Mouse (Mus musculus): ENCODE data around the gene Ccdc148. TPM values are rescaled to one million over a fixed set of nuclear protein-coding genes. Genes with fewer than 3 reads are reported as not detected.

The Ccdc148 gene
- total and polyA plus RNA-seq, 3 experiments: not detected

- Histone ChIP-seq H3K27me3 (ENCODE audit: control insufficient read depth in 1 of 2, insufficient read depth in 2 of 2, low read length in 2 of 2) (no peaks in the 10 kb centered on the region), H3K9me3 (replicated peaks; ENCODE audit: insufficient read depth, low read length) (no peaks in the 10 kb centered on the region), H3K36me3 (ENCODE audit: control insufficient read depth in 1 of 2, insufficient read depth in 2 of 2, low read length in 2 of 2) (no peaks in the 10 kb centered on the region), H3K27ac (ENCODE audit: control insufficient read depth, low read depth, low read length) (no peak overlapping the region), H3K4me3 (ENCODE audit: control insufficient read depth in 1 of 2, insufficient read depth in 1 of 2, low read depth in 2 of 2, low read length in 2 of 2) (no peak overlapping the region), H3K79me2 (ENCODE audit: control insufficient read depth, insufficient read depth, low read length, poor library complexity) (no peaks in the 10 kb centered on the region), H3K9ac (ENCODE audit: control insufficient read depth, low read depth, low read length, poor library complexity, severe bottlenecking) (no peak overlapping the region), H3K4me1 (ENCODE audit: control insufficient read depth in 1 of 2, insufficient read depth in 2 of 2, low read length in 2 of 2) (no peaks in the 10 kb centered on the region)
- TF ChIP-seq USF2 (IDR thresholded peaks at IDR 0.05; ENCODE audit: borderline replicate concordance in 1 of 2, insufficient read depth in 1 of 2, low read depth in 1 of 2, low read length in 2 of 2): no peak
- no peak for TF ChIP-seq MYC (IDR thresholded peaks at IDR 0.05; ENCODE audit: low read depth, low read length)
- TF ChIP-seq NRF1 (IDR thresholded peaks at IDR 0.05; ENCODE audit: insufficient read depth, low read depth, low read length, poor library complexity, severe bottlenecking): no peak
- TF ChIP-seq CHD2 (IDR thresholded peaks at IDR 0.05; ENCODE audit: low read length): no peak
- TF ChIP-seq NELFE (IDR thresholded peaks at IDR 0.05; ENCODE audit: low read depth, low read length): no peak
- TF ChIP-seq POLR2AphosphoS5 (IDR thresholded peaks at IDR 0.05; ENCODE audit: borderline replicate concordance, low read depth, low read length): no peak
- TF ChIP-seq RAD21 (IDR thresholded peaks at IDR 0.05; ENCODE audit: low read depth, low read length): no peak
- no peak for DNase-seq (ENCODE audit: low read depth, low spot score)
Observed at GRCm38 (mm10) chr2:58952101-58952500, 208.4 kb downstream of the Ccdc148 start.

- no peak for DNase-seq (ENCODE audit: low read depth, low spot score)
- Histone ChIP-seq H3K79me2 (ENCODE audit: control insufficient read depth, insufficient read depth, low read length, poor library complexity) (no peaks in the 10 kb centered on the region), H3K9ac (ENCODE audit: control insufficient read depth, low read depth, low read length, poor library complexity, severe bottlenecking) (no peak overlapping the region), H3K4me1 (ENCODE audit: control insufficient read depth in 1 of 2, insufficient read depth in 2 of 2, low read length in 2 of 2) (no peaks in the 10 kb centered on the region), H3K27me3 (ENCODE audit: control insufficient read depth in 1 of 2, insufficient read depth in 2 of 2, low read length in 2 of 2) (no peaks in the 10 kb centered on the region), H3K9me3 (replicated peaks; ENCODE audit: insufficient read depth, low read length) (no peaks in the 10 kb centered on the region), H3K4me3 (ENCODE audit: control insufficient read depth in 1 of 2, insufficient read depth in 1 of 2, low read depth in 2 of 2, low read length in 2 of 2) (no peak overlapping the region), H3K27ac (ENCODE audit: control insufficient read depth, low read depth, low read length) (no peak overlapping the region), H3K36me3 (ENCODE audit: control insufficient read depth in 1 of 2, insufficient read depth in 2 of 2, low read length in 2 of 2) (no peaks in the 10 kb centered on the region)
- TF ChIP-seq ZC3H11A (IDR thresholded peaks at IDR 0.05; ENCODE audit: low read depth, low read length) (no peak), MAX (IDR thresholded peaks at IDR 0.05; ENCODE audit: low read length) (no peak), CHD1 (IDR thresholded peaks at IDR 0.05; ENCODE audit: low read depth, low read length) (no peak), SIN3A (IDR thresholded peaks at IDR 0.05; ENCODE audit: low read length) (no peak), GATA1 (IDR thresholded peaks at IDR 0.05; ENCODE audit: low read depth, low read length) (no peak), RCOR1 (IDR thresholded peaks at IDR 0.05; ENCODE audit: low read depth, low read length) (no peak), USF2 (IDR thresholded peaks at IDR 0.05; ENCODE audit: borderline replicate concordance in 1 of 2, insufficient read depth in 1 of 2, low read depth in 1 of 2, low read length in 2 of 2) (no peak), RAD21 (IDR thresholded peaks at IDR 0.05; ENCODE audit: low read depth, low read length) (no peak), ELF1 (IDR thresholded peaks at IDR 0.05; ENCODE audit: low read depth, low read length) (no peak), TCF12 (IDR thresholded peaks at IDR 0.05; ENCODE audit: low read depth, low read length) (no peak), KAT2A (conservative IDR thresholded peaks at IDR 0.05; ENCODE audit: low read depth, low read length) (no peak), POLR2AphosphoS5 (IDR thresholded peaks at IDR 0.05; ENCODE audit: borderline replicate concordance, low read depth, low read length) (no peak), CHD2 (IDR thresholded peaks at IDR 0.05; ENCODE audit: low read length) (no peak), MAZ (IDR thresholded peaks at IDR 0.05; ENCODE audit: low read depth, low read length) (no peak), MEF2A (IDR thresholded peaks at IDR 0.05; ENCODE audit: extremely low read depth, insufficient replicate concordance, low read depth, low read length, poor library complexity, severe bottlenecking) (no peak), CTCF (IDR thresholded peaks at IDR 0.05 in 2 of 3, conservative IDR thresholded peaks at IDR 0.05 in 1 of 3; ENCODE audit: control insufficient read depth in 1 of 3, insufficient read depth in 1 of 3, low read depth in 2 of 3, low read length in 3 of 3, poor library complexity in 1 of 3, severe bottlenecking in 1 of 3) (no peak), POLR2AphosphoS2 (IDR thresholded peaks at IDR 0.05; ENCODE audit: low read length) (no peak)
Observed at GRCm38 (mm10) chr2:58948796-58949195, 211.7 kb downstream of the Ccdc148 start.

Data from MEL (cell line).